Mouse (Mus musculus) embryonic fibroblast, embryonic 13.5 days (primary cell): Measurements from ENCODE around the gene Epha4. TPM values are rescaled to one million over a fixed set of nuclear protein-coding genes. Genes with fewer than 3 reads are reported as not detected.

Experiments used
- H3K27ac ChIP-seq: 2 replicates; pipeline ENCODE4 v1.5.1; 2012; ENCODE audit warnings: low read length, control low read depth, inconsistent platforms; ENCODE audit not compliant: insufficient read depth
- H3K4me1 ChIP-seq: 2 replicates; pipeline ENCODE4 v1.6.1; 2011; ENCODE audit warnings: low read length; ENCODE audit not compliant: control insufficient read depth, insufficient read depth
- H3K4me3 ChIP-seq: 2 replicates; pipeline ENCODE4 v1.5.1; 2011; ENCODE audit warnings: mild to moderate bottlenecking, control low read depth, low read length; ENCODE audit not compliant: insufficient read depth
- CTCF ChIP-seq: IDR thresholded peaks from 2 replicates; pipeline ENCODE4 v1.5.1; 2011; ENCODE audit warnings: mild to moderate bottlenecking, control low read depth, low read length, moderate library complexity, borderline replicate concordance; ENCODE audit not compliant: insufficient read depth
- POLR2A ChIP-seq: IDR thresholded peaks from 2 replicates; pipeline ENCODE4 v1.6.1; 2011; ENCODE audit warnings: low read depth, mild to moderate bottlenecking, control low read depth, low read length, moderate library complexity
- polyA plus RNA-seq: library from polyadenylated mRNA; stranded (reverse); fragments of >200 nt; gene quantifications from 2 replicates; pipeline ENCODE4 v1.2.4, GENCODE M21; 2011; ENCODE audit warnings: low read depth; ENCODE audit not compliant: missing spikeins, insufficient read length

Gene Epha4
- polyA plus RNA-seq, 1 experiment: 26.4 TPM

DNA sequence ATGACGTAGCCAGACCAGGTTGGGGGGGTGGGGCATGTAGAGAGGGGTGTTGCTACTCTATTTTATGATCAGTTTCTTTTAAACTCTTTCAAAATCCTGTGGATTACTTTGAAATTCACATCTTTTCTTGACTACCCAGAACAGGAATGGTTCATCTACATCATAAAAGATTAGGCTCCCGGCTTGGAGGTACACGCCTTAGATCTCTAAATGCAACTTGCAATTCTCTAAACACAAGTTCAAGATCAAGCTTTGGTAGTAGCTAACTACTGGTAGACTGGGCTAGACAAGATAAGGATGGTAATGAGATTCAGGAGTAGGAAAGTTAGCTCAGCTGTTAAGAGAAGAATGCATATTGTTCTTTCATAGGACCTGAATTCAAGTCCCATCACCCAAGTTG lies 63.3 kb downstream of the Epha4 start:
- Histone ChIP-seq H3K4me1 (no peaks in the 10 kb centered on the region), H3K27ac (no peak overlapping the region), H3K4me3 (no peak overlapping the region)
- no peak for TF ChIP-seq POLR2A

DNA sequence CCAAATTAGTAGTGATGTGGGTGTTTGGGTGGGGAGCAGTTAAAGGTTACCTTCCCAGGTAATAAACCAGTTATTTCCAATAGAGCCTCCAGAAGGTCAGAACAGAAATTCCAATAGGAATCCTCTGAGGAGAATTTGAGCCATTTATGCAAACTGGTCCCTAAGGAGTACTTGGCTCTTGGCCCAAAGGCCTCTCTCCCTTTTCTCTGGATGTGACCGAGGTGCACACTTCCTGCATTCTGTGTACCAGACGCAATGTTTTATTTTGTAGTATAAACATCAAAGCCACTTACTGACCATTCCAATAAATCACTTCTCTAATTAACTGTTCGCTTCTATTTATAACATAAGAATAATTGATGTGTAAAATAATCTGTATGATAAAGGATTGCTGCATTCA lies 64.7 kb downstream of the Epha4 start:
- no peaks in the 10 kb centered on the region for H3K4me1 ChIP-seq
- TF ChIP-seq POLR2A: no peak
- TF ChIP-seq CTCF: no peak

DNA sequence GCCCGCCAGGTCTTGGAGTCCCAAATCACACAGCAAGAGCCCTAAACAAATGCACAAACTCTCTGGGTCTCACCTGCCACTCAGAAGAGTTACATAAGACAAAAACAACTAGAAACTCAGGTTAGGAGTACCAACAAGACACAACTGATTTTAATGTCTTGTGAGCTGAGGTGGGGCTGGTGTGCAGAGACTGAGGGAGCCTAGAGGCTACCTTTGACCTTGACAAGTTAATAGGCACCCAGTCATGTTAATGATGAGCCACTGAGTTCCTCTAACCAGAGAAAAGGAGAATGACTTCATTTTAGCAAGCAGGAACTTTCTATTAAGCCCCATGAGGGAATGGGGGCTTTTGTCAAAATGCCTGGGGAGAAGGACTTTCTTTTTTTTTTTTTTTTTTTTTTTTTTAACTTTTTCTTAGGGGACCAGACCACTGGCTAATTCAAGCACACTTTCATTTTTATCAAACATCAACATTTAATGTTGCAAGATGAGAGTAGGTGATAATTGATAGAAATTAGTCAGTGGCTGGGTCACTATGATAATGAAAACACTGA lies 67.8 kb downstream of the Epha4 start:
- TF ChIP-seq POLR2A (no peak), CTCF (no peak)
- no peaks in the 10 kb centered on the region for H3K4me1 ChIP-seq
- H3K4me3 ChIP-seq: no peak overlapping the region
- no peak overlapping the region for H3K27ac ChIP-seq

More for the DNA sequence above, 64.7 kb downstream of the Epha4 start:
- no peak overlapping the region for H3K4me3 ChIP-seq
- H3K27ac ChIP-seq: no peak overlapping the region

DNA sequence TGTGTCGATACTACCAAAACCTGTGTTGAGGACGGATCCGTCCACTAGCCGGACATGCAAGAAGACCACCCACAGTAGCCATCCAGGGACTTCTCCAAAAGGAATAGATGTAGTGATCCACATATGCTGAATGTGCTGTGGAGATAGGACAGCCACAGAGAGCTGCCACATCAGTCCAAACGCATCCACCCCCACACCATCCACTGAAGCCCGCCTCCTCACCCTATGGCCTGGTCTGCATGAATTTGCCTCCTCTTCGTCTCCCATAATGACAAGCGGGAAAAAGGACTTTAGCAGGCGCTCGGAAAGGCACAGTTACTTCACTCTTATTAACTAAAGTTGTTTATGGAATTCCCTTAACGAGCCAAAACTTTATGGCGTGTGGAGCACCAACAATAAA lies 68.5 kb downstream of the Epha4 start:
- TF ChIP-seq CTCF: no peak
- no peak overlapping the region for H3K27ac ChIP-seq
- H3K4me1 ChIP-seq: no peaks in the 10 kb centered on the region
- no peak overlapping the region for H3K4me3 ChIP-seq

- no peaks in the 10 kb centered on the region for H3K4me1 ChIP-seq
- H3K27ac ChIP-seq: no peak overlapping the region
- TF ChIP-seq POLR2A: no peak
- no peak for TF ChIP-seq CTCF
- H3K4me3 ChIP-seq: no peak overlapping the region
These were observed 70.2 kb downstream of the Epha4 start for GRCm38 (mm10) chr1:77444648-77445047.

- peaks cover 4% of the 10 kb centered on the region; the same call in 1 of the 2 replicates for H3K4me1 ChIP-seq
- TF ChIP-seq POLR2A: no peak
- no peak for TF ChIP-seq CTCF
- no peak overlapping the region for H3K27ac ChIP-seq
- no peak overlapping the region for H3K4me3 ChIP-seq
These were observed 72.9 kb downstream of the Epha4 start for GRCm38 (mm10) chr1:77441987-77442386.

GRCm38 (mm10) chr1:77441401-77441800 lies 73.5 kb downstream of the Epha4 start:
- no peak overlapping the region for H3K27ac ChIP-seq
- no peak overlapping the region for H3K4me3 ChIP-seq
- peaks cover 4% of the 10 kb centered on the region; the same call in 1 of the 2 replicates for H3K4me1 ChIP-seq
- TF ChIP-seq POLR2A: no peak
- TF ChIP-seq CTCF: no peak

- TF ChIP-seq POLR2A: no peak
- Histone ChIP-seq H3K4me1 (peaks cover 4% of the 10 kb centered on the region; the same call in 1 of the 2 replicates), H3K4me3 (no peak overlapping the region), H3K27ac (no peak overlapping the region; the same call in 1 of the 2 replicates)
These were observed 74.4 kb downstream of the Epha4 start for GRCm38 (mm10) chr1:77440512-77440911.

- H3K4me1 ChIP-seq: peaks cover 4% of the 10 kb centered on the region; the same call in 1 of the 2 replicates
- no peak overlapping the region for H3K4me3 ChIP-seq
- H3K27ac ChIP-seq: peak overlapping the region; percentile 62
- TF ChIP-seq CTCF: no peak
- no peak for TF ChIP-seq POLR2A
These were observed 75.4 kb downstream of the Epha4 start for GRCm38 (mm10) chr1:77439383-77440074.

- Histone ChIP-seq H3K4me3 (no peak overlapping the region), H3K4me1 (peaks cover 4% of the 10 kb centered on the region; the same call in 1 of the 2 replicates), H3K27ac (peak overlapping the region; percentile 59)
- TF ChIP-seq POLR2A (no peak), CTCF (no peak)
These were observed 76.2 kb downstream of the Epha4 start for GRCm38 (mm10) chr1:77438639-77439038.
